Mouse (Mus musculus) small intestine, adult 2 months (tissue): ENCODE results near the gene Sgsm1.

Source experiments
- CTCF ChIP-seq: fragments of 200-500 bp; IDR thresholded peaks from 2 replicates; pipeline ENCODE4 v1.5.1; 2012; ENCODE audit warnings: low read depth, mild to moderate bottlenecking, control low read depth, inconsistent platforms, low read length, moderate library complexity, mixed read lengths; ENCODE audit not compliant: insufficient replicate concordance, insufficient read length; ENCODE audit errors: extremely low read depth
- POLR2A ChIP-seq: fragments of 200-500 bp; IDR thresholded peaks from 2 replicates; pipeline ENCODE4 v1.6.1; 2012; ENCODE audit warnings: low read depth, mild to moderate bottlenecking, control low read depth, inconsistent platforms, low read length, moderate library complexity

DNA sequence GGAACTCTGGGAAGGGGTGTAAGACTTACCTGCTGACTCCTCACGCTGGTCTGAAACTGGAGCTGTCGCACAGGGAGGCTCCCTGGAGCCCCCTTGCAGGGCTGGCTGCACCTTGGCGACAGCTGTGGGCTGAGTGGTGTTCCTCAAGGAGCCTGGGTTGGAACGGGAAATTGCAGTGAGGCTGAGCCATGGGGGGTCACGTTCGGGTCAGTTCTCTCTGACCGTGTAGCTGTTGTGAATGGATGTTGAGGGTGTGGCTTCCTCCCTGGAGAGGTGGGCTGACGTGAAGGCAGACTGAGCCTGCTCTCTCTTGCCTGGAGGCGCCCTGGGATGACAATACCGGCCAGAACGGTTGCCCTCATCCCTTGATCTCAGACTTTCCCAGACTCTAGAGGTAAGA is 48.2 kb upstream of the Sgsm1 start:
- TF ChIP-seq POLR2A, result no peak
- TF ChIP-seq CTCF, result no peak
